Mouse (Mus musculus) lung, adult 2 months (tissue): ENCODE results near the gene Zdhhc3. TPM values are rescaled to one million over a fixed set of nuclear protein-coding genes. Genes with fewer than 3 reads are reported as not detected.

Experiments
- DNase-seq: peaks from one replicate; pipeline ENCODE4 v3.0.0; 2022
- H3K4me1 ChIP-seq: fragments of 200-500 bp; 2 replicates; pipeline ENCODE4 v1.6.1; 2011; ENCODE audit warnings: low read length; ENCODE audit not compliant: control insufficient read depth, insufficient read depth
- H3K4me3 ChIP-seq: fragments of 200-500 bp; replicated peaks from 2 replicates; pipeline ENCODE3; 2011; ENCODE audit warnings: low read depth, mild to moderate bottlenecking, control low read depth, low read length; ENCODE audit errors: extremely low read depth
- CTCF ChIP-seq: fragments of 200-500 bp; IDR thresholded peaks from 2 replicates; pipeline ENCODE4 v1.5.1; 2011; ENCODE audit warnings: mild to moderate bottlenecking, low read length, control low read depth; ENCODE audit not compliant: insufficient read depth
- POLR2A ChIP-seq: fragments of 200-500 bp; IDR thresholded peaks from 2 replicates; pipeline ENCODE4 v1.6.1; 2011; ENCODE audit warnings: low read depth, mild to moderate bottlenecking, control low read depth, low read length, borderline replicate concordance; ENCODE audit errors: extremely low read depth
- WGBS: fragments of 180-500 bp; shearing (Covaris S2); methylation state at CpG from one replicate; pipeline ENCODE4 v1.1.7; 2018; 5-methylcytosine and 5-hydroxymethylcytosine counted together
- polyA plus RNA-seq: library from polyadenylated mRNA; depleted of rRNA; stranded (reverse); fragments of >200 nt; gene quantifications from 2 replicates; pipeline ENCODE4 v1.2.3, GENCODE M21; 2012

Gene Zdhhc3
- polyA plus RNA-seq, 1 experiment: 253 TPM

DNA sequence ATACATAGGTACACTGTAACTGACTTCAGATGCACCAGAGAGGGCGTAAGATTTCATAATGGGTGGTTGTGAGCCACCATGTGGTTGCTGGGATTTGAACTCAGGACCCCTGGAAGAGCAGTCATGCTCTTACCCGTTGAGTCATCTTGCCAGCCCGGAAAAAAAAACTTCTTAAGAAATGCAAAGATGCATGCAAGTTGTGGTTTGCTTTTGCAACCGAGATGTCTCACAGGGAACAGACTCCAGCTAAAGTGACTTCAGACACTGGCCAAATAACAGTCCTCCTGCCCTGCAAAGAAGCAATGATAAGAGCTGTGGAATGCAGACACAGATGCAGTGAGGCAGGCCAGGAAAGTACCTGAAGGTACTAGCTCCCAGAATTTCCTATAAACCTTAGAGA, 22.2 kb downstream of the Zdhhc3 start:
- WGBS: 67% methylated on average over 4 of the region's 4 CpGs
- TF ChIP-seq POLR2A: no peak
- TF ChIP-seq CTCF: no peak
- peaks cover 6% of the 10 kb centered on the region; the same call in 1 of the 2 replicates for H3K4me1 ChIP-seq
- DNase-seq: no peak
- no peak overlapping the region for H3K4me3 ChIP-seq

DNA sequence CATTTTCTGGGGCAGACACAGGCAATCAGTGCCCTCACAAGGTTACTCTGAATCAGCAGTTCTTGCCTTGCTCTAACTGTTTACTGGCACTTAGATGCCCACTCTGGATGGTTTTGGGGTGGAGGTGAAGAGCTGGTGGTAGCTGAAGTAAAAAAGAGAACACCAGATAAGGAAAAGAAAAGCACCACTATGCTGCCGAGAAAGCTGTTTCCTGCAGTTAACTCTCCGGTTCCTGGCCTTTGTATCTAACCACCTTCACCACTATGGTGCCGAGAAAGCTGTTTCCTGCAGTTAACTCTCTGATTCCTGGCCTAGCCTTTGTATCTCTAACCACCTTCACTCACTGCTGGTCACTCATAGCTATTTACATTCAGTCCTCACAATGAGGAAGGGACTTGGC, 25.4 kb downstream of the Zdhhc3 start:
- 27% methylated on average over 3 of the region's 3 CpGs for WGBS
- no peak overlapping the region for H3K4me3 ChIP-seq
- TF ChIP-seq POLR2A: no peak
- no peak for TF ChIP-seq CTCF
- peaks cover 6% of the 10 kb centered on the region; the same call in 1 of the 2 replicates for H3K4me1 ChIP-seq
- no peak for DNase-seq

DNA sequence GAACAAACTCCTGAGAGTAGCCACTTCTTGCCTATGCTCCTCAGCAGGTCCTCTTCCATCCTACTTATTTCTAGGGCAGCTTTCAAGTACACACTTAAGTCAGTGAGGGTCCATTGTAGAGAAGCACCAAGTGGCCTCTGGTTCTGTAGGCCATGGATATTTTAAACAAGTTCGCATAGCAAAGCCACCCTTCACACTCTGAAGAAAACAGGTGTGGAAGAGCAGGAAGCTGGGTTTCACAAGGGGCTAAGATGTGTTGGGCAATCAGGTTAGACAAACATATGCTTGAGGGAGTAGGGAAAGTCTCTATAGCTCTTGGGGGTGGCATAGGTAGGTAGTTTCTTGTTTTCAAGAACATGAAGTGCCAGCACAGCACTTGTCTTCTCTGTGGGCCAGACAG, 27.6 kb downstream of the Zdhhc3 start:
- TF ChIP-seq POLR2A (no peak), CTCF (no peak)
- no peak for DNase-seq
- H3K4me1 ChIP-seq: peaks cover 5% of the 10 kb centered on the region; the same call in 1 of the 2 replicates
- H3K4me3 ChIP-seq: no peak overlapping the region
- WGBS: 59% methylated on average over 1 of the region's 1 CpGs

DNA sequence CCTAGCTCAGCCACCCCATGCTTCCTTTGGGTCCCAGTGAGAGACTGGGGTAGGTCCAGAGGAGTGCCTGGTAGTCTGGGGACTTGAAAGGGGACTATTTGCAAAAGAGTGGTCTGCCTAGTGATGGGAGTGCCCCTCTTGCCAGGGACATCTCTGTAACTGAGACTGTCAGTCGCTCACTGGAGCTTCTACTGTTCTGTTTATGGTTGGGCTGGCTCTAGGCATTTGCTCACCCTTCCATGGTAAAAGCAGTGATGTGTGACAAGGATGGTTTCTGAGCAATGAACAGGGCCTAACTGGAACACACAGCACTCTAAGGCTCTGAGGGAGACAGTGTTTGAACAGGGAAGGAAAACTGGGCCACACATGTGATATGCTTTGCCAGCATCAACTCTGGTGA, 32.2 kb downstream of the Zdhhc3 start:
- WGBS: 85% methylated on average over 1 of the region's 1 CpGs
- TF ChIP-seq POLR2A (no peak), CTCF (no peak)
- H3K4me3 ChIP-seq: no peak overlapping the region
- H3K4me1 ChIP-seq: no peaks in the 10 kb centered on the region
- no peak for DNase-seq

DNA sequence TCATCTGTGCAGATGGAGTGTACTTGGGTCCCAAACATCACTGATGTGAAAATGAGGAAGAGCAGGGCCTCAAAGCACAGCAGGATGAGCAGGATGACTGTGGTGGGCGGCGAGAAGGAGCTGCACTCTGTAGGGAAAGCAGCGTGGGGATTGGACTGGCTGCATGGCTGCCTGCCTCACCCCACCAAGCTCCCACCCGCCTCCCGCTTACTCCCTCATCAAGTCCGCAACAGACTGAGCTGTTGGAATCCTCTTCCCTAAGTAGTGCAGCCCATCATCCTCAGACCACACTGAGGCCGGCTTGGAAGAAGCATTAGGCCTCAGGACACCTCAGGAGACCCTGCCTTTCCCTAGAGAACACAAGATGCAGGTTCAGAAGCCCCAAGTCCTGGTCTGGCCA, 32.6 kb downstream of the Zdhhc3 start:
- WGBS: 91% methylated on average over 7 of the region's 7 CpGs
- Histone ChIP-seq H3K4me3 (no peak overlapping the region), H3K4me1 (no peaks in the 10 kb centered on the region)
- no peak for DNase-seq
- TF ChIP-seq CTCF (no peak), POLR2A (no peak)

DNA sequence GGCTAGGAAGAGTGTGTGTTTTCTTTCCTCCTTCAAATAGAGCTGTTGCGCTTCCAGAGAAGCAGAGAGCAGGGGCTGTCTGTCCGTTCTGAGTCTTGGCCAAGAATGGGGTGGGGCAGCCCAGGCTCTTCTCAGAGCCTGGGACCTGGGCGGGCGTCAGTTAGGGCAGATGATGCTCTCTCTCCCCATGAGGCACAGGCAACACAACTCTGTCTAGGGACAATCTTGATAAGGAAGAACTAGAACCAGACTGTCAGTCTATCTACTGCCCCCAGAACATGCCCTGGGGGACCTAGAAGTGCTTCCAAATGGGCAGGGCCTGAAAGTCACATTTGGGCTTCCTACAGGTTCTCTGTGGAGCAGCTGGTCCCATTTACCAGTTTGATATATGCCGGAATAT, 33.9 kb downstream of the Zdhhc3 start:
- no peaks in the 10 kb centered on the region for H3K4me1 ChIP-seq
- no peak for TF ChIP-seq POLR2A
- no peak overlapping the region for H3K4me3 ChIP-seq
- no peak for DNase-seq
- WGBS: 81% methylated on average over 5 of the region's 5 CpGs

DNA sequence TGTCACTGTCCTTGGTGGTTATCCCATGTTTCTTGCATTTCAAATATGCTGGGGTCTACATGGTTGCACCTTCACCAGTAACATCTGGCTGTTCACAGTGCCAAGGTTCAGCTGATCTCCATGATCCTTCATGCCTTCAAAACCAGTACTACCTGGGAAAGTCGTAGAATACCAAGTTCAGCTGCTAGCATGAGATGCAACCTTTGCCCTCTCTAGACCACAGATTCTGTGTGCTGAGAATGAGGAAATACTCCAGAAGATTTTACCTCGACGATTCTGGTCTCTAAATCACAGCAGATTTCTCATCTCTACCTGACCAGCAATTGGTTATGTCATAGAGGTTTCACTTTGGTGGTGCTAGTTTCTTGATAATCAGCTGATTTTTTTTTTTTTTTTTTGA, 52.8 kb downstream of the Zdhhc3 start:
- TF ChIP-seq POLR2A (no peak), CTCF (no peak)
- no peaks in the 10 kb centered on the region for H3K4me1 ChIP-seq
- H3K4me3 ChIP-seq: no peak overlapping the region
- 64% methylated on average over 3 of the region's 3 CpGs for WGBS
- no peak for DNase-seq

DNA sequence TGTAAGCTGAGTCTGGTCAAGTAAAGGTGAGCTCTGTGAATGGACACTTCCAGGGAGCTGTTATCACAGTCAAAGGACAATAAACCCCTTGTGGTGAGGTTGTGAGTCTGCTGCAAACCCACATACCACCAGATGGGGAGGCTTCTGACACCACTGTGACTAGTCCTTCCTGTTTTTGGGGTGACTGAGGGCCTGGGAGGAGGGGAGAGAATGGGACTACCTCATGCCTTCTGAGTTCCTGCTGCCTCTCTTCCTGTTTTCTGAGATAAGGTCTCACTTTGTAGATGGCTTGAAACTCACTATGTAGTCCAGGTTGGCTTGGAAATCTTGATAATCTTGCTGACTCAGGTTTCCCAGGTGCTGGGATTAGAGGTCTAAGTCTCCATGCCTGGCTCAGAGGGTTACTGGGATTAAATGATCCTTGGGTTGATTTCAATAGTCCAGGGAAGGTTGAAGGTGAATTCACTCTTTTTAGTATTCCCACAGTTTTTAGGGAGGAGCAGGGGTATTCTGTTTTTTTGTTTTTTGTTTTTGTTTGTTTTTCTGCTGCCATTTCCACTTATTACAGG, 54.2 kb downstream of the Zdhhc3 start:
- TF ChIP-seq POLR2A: no peak
- TF ChIP-seq CTCF: no peak

DNA sequence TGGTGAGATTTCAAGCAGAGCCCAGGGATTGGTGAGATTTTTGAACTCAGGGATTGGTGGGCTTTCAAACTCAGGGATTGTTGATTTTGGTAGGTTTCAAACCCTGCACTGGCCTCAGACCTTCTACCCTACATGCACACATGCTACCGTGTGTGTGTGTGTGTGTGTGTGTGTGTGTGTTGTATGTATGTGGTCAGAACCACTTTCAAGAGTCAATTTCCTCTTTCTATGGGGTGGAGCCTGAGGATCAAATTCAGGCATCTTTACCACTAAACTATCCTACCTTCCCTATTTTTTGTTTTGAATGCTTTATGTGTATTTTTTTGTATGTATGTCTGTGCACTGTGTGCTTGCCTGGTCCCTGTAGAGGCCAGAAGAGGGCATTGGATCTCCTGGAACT, 65.3 kb downstream of the Zdhhc3 start:
- no peak overlapping the region for H3K4me3 ChIP-seq
- TF ChIP-seq POLR2A (no peak), CTCF (no peak)
- WGBS: 73% methylated on average over 1 of the region's 1 CpGs

More for the DNA sequence above, 54.2 kb downstream of the Zdhhc3 start:
- DNase-seq: no peak
- H3K4me3 ChIP-seq: no peak overlapping the region
- no peaks in the 10 kb centered on the region for H3K4me1 ChIP-seq

DNA sequence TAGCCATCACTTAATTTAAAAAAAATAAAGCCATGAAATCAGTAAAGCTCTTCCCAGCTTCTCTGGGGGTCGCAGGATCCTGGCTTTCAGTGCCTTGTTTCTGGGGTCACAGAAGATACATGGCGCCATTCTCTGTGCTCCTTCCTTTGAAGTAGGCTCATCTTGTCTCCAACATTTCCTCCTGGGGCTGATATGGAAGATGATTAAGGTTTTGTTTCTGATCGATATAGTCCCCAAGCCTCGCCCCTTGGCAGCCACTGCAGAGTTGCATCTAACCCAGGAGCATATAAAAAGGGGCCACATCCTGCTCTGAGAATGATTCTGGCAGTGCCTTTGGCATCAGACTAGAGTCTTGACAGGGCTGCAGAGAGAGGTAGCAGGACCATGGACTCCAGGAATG, 78.6 kb downstream of the Zdhhc3 start, which contains the start of gene Tgm4:
TSS of gene Tgm4 (plus strand) at position 301 of the 400 bp plus-strand sequence.
- H3K4me3 ChIP-seq: no peak within 1 kb of the TSS
- H3K4me1 ChIP-seq: no peaks in the 10 kb centered on the region
- no peak for DNase-seq
- TF ChIP-seq CTCF: no peak
- no peak for TF ChIP-seq POLR2A
- WGBS: 75% methylated on average over 4 of the region's 4 CpGs

More for the DNA sequence above, 65.3 kb downstream of the Zdhhc3 start:
- no peak for DNase-seq
- no peaks in the 10 kb centered on the region for H3K4me1 ChIP-seq
